Mouse (Mus musculus) spleen, adult 10 weeks (tissue): ENCODE data around the gene Tdg. TPM values are rescaled to one million over a fixed set of nuclear protein-coding genes. Genes with fewer than 3 reads are reported as not detected.

Experiments
- polyA plus RNA-seq: library from polyadenylated mRNA; stranded (reverse); fragments of 350-450 nt; fragmentation: Illumina TruSeq; extraction: RNeasy Lipid Tissue Mini Kit (QIAGEN cat#74804); gene quantifications from one replicate; pipeline ENCODE4 v1.2.3, GENCODE M21; 2015; ENCODE audit warnings: low replicate concordance; ENCODE audit not compliant: insufficient read depth

Gene Tdg
- polyA plus RNA-seq = 50.3 TPM

DNA sequence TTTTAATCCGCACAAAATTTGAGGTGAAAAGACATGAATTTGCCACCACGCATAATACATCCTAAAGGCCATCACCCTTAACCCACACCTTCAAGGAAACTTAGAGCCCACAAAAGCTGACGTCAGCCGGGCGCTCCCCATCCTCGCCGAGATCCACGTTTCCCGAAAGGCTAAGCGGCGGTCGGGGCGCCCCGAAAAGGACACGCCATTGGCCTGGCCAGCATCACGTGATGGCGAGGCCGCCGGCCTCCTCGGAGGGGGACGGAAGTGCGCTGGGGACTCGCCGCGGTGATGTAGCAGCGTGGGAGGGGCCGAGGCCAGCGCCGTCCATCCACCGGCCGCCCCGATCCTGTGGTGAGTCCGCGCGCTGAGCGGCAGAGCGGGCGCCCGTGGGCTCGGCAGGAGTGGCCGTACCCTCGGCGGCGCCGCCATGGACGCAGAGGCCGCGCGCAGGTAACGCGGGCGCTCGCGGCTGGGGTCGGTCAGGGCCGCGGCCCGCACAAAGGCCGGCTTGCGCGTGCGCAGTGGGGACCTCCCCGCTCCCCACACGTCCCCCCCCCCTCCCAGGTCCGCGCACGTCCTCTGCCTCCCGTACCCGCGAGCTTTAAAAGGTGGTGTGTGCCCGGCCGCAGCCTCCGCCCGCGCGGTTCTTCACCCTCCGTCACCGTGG lies at the start of gene Tdg:
Tdg (plus strand) TSS at position 243 of the 670 bp plus-strand sequence.

DNA sequence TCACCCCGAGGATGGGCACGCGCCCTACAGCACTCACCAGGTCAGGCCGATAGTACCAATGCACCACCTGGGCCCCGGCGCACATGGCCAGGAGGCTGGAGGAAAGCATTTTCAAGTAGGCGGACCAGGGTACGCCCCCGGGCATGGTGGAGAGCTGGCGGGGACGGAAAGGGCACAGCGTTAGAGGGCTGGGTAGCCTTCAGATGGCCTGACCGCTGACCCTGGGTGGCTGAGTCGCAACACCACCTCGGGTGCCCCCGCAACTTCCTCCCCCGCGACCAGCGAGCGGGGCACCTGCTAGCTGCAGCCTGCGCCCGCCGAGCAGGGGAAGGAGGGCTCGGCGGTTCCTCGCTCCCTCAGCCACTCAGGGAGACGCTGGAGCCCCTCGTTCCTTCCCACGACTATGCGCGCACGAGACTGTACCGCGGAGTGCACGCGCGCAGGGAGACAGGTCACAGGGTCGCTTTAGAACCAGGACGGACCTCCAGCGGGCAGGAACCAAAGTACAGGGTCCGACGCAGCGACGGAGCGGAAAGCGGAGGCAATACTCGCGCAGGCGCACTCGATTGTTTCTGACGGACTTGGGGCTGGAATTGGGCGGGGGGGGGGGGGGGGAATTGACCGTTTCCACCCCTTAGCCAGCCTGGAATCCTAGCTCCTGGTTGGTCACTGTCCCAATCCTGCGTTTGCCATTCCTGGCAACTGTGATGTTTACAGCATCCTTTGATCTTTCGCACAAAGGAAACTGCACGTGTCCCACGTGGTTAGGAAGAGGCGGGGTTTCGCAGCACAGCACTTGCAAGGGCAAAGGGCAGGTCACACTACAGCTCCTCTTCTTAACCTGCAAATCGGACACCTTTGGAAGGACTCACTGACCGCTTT lies 6.7 kb upstream of the Tdg start, which contains the start of gene 1190007I07Rik:
1190007I07Rik (minus strand) TSS at position 558 of the 882 bp plus-strand sequence.

DNA sequence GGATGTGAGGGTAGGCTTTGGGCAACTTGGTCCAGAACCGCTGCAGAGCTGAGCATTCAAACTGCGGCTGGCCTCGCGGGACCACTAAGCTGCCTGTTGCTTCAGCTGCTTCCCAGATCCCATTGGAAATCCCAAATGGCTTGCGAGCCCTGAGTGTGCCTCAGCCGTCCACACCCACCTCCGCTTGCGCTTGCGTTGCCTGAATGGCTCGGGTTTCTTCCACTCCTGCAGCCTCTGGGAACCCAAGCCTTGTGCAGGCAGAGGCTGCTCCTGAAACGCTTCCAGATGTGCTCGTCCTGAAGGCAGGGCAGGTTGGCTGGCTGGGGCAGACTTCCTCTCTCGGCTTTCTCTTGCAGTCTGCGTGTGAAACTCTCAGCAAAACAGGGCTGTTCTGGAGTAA lies 60.9 kb downstream of the Tdg start, which contains the start of gene Glt8d2:
Glt8d2 (minus strand) TSS at position 157 of the 400 bp plus-strand sequence.

DNA sequence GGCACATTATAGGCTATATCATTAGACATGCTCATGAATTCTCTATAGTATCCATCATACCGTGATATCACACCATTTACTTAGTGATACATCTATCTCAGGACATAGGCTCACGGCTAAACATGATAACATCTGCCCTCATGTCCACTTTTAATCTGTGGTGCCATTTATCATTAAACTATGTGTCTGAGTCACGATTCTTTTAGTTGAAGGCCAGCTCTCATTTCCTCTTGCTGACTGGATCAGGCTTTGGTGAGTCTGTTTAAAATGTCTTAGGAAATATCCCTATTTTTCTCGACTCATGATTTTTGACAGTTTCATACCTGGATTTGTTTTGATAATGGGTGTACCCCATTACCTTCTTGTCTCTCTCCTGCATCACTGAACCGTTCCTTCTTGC lies 66.3 kb downstream of the Tdg start, which contains the start of gene Hcfc2:
Hcfc2 (plus strand) TSS at position 205 of the 400 bp plus-strand sequence.

Other genes with a start within 250 kb of the Tdg start
- gene Gm1553, start 137.2 kb upstream of the Tdg start, polyA plus RNA-seq = not detected
- gene 1190007I07Rik, start 6.6 kb upstream of the Tdg start, polyA plus RNA-seq = 20.5 TPM
- 1.9 TPM for gene Glt8d2, start 60.8 kb downstream of the Tdg start, polyA plus RNA-seq
- 40.2 TPM for gene Hcfc2, start 66.3 kb downstream of the Tdg start, polyA plus RNA-seq
- gene Nfyb, start 134.3 kb downstream of the Tdg start, polyA plus RNA-seq = 51.8 TPM
- 44.6 TPM for gene Txnrd1, start 204.1 kb downstream of the Tdg start, polyA plus RNA-seq
- gene Eid3, start 236.8 kb downstream of the Tdg start, polyA plus RNA-seq = 0.55 TPM